Mouse (Mus musculus): Measurements from ENCODE around the gene Pdcd7.

- no peak for TF ChIP-seq CTCF (IDR thresholded peaks at IDR 0.05; ENCODE audit: low read depth, low read length)
- no peak for TF ChIP-seq POLR2A (IDR thresholded peaks at IDR 0.05; ENCODE audit: insufficient read depth, low read length)
Measured at GRCm38 (mm10) chr9:65356971-65357370, 11.1 kb downstream of the Pdcd7 start.

All from ES-Bruce4 (cell line).